Mouse (Mus musculus): Measurements from ENCODE around the gene Ss18l1. TPM values are rescaled to one million over a fixed set of nuclear protein-coding genes. Genes with fewer than 3 reads are reported as not detected.

The Ss18l1 gene
- total and polyA plus RNA-seq, 2 experiments, result 2.0 to 4.6 TPM

DNA sequence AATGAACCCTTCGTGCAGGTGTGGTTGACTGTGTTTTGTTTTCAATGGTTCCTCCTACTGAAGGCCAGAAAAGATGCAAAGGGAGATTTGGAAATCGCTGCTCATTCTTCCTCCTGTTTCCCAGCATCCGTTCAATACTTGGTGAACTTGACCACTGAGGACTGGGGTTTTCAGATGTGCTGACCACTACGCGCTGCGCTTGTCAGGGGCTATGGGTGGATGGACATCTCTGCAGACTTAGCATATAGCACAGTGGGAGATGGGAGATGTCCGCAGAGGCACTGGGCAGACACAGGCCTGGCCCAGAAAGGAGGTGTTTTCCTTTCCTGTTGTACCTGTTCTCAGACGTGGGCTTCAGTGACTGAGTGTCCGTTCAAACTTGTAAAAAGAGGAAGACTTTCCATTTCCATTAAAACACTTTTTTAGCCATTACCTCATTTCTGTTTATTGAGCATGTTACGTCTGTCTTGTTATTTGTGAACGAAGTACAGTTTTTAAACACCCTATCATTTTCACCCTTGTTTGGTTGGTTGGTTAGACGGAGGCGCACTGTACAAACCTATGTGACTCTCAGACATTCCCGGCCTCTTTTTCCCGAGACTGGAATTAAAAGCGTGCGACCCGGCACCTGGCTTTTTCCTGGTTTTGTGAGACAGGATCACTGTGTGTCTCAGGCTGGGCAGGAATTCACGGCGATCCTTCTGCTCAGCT, 27.6 kb downstream of the Ss18l1 start:
- H3K79me2 ChIP-seq (ENCODE audit: control insufficient read depth, insufficient read depth, low read length), result no peaks in the 10 kb centered on the region
- H3K27me3 ChIP-seq (ENCODE audit: control insufficient read depth, insufficient read depth, low read length), result no peaks in the 10 kb centered on the region
- peak overlapping the region; percentile 67 for H3K27ac ChIP-seq (replicated peaks; ENCODE audit: insufficient read depth, low read depth, low read length)
- peak overlapping the region; percentile 84 for H3K4me3 ChIP-seq (ENCODE audit: insufficient read depth, low read depth, low read length)
- no peak for DNase-seq (ENCODE audit: extremely low read depth, low read depth, low spot score)
- H3K4me1 ChIP-seq (ENCODE audit: control insufficient read depth, insufficient read depth, low read length), result peaks cover 5% of the 10 kb centered on the region
- WGBS, result 24% methylated on average over 20 of the region's 20 CpGs
- no peaks in the 10 kb centered on the region; the same call in 1 of the 2 replicates for H3K36me3 ChIP-seq (ENCODE audit: control insufficient read depth, insufficient read depth, low read length)
- H3K9ac ChIP-seq (ENCODE audit: low read depth, low read length), result peak overlapping the region; percentile 67
- TF ChIP-seq CTCF (IDR thresholded peaks at IDR 0.05; ENCODE audit: low read depth, low read length) (no peak), POLR2A (IDR thresholded peaks at IDR 0.05; ENCODE audit: extremely low read depth, insufficient read depth, low read length) (no peak)

DNA sequence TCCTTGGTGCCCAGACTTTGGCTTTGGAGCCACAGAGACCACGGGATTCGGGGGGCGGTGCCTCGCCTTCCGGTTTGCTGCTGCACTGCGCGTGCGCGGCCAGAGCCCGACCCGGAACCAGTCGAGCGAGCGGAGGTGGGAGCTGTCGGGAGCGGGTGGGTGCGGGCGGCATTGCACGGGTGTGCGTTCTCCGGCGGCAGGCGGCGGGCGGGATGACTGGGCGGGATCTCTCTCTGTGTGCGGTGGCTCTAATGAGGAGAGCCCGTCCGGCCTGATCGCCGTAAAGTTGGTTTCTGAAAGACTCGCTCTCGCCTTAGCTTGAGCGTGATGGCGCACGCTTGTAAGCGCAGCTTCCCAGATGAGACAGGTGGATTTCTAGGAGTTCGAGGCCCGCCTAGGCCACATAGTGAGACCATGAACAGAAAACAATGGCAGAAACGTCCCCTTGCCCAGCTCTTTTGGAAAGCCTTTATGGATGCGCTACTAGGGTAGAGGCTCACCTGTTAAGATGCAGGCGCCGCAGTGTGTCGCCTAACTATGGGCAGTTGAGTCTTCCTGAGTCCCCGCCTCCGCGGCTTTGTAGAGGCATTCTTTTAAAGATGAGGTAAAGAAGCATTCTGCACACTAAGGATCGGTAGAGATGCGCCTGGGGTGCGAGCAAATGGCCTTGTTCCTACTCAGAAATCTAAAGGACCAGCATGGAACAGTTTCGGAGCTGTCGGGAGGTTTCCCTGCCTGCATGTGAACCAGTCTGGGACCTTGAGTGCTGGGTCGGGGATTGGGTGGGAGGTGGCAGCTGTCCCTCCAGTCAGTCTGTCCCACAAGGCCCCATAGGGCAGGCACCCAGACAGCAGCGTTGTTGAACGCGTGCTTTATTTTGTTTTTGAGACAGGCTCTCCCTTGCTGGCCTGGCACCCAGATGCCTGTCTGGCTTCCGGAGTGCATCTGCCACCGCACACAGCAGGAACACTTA, 28.5 kb downstream of the Ss18l1 start, which contains the start of gene Mtg2:
TSS of gene Mtg2 (plus strand) at position 108 of the 973 bp plus-strand sequence.
- Histone ChIP-seq H3K4me1 (ENCODE audit: control insufficient read depth, insufficient read depth, low read length) (peaks cover 5% of the 10 kb centered on the region), H3K36me3 (ENCODE audit: control insufficient read depth, insufficient read depth, low read length) (no peaks in the 10 kb centered on the region; the same call in 1 of the 2 replicates), H3K27me3 (ENCODE audit: control insufficient read depth, insufficient read depth, low read length) (no peaks in the 10 kb centered on the region), H3K27ac (replicated peaks; ENCODE audit: insufficient read depth, low read depth, low read length) (peak within 1 kb of the TSS; percentile 67), H3K79me2 (ENCODE audit: control insufficient read depth, insufficient read depth, low read length) (no peaks in the 10 kb centered on the region), H3K9ac (ENCODE audit: low read depth, low read length) (peak within 1 kb of the TSS; percentile 79), H3K4me3 (ENCODE audit: insufficient read depth, low read depth, low read length) (peak within 1 kb of the TSS; percentile 84)
- 5% methylated on average over 58 of the region's 58 CpGs for WGBS
- peak; percentile 72 for DNase-seq (ENCODE audit: extremely low read depth, low read depth, low spot score)
- TF ChIP-seq POLR2A (IDR thresholded peaks at IDR 0.05; ENCODE audit: extremely low read depth, insufficient read depth, low read length), result peak; percentile 87; the same call in 1 of the 2 replicates
- TF ChIP-seq CTCF (IDR thresholded peaks at IDR 0.05; ENCODE audit: low read depth, low read length), result no peak

DNA sequence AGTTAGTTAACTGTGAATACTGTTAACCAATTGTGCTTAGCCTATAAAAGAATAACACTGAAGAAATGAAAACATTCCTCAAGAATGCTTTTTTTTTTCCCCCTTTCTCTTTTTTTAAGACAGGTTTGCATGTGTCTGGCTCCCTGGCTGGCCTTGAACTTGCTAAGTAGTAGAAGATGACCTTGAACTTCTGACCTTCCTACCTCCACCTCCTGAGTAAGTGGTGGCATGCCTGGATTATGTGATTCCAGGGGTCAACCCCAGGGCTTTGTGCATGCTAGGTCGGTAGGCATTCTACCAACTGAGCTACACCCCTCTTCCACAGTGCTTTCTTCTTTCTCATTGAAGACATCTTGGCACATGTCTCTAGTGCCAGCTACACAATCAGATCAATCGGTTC, 29.4 kb downstream of the Ss18l1 start:
- Histone ChIP-seq H3K9ac (ENCODE audit: low read depth, low read length) (no peak overlapping the region), H3K27ac (replicated peaks; ENCODE audit: insufficient read depth, low read depth, low read length) (no peak overlapping the region)

DNA sequence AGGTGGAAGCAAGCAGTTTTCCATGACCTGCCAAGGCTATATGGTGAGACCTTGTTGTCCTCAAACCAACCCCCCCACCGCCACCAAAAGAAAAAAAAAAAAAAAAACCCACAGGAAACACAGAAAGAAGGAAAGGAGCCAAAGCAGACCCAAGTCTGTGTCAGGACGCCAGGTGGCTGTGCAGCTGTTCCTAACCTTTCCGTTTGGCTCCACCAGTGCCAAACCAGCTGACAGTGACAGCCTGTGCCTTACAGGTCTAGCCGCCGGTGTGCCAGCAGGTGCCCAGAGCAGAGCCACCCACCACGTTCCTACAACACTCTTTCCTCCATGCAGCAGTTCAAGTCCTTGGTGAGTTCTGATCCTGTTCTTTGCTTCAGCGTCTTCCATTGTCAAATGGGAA, 30.6 kb downstream of the Ss18l1 start:
- no peak overlapping the region for H3K27ac ChIP-seq (replicated peaks; ENCODE audit: insufficient read depth, low read depth, low read length)
- H3K4me1 ChIP-seq (ENCODE audit: control insufficient read depth, insufficient read depth, low read length), result peaks cover 5% of the 10 kb centered on the region
- no peak overlapping the region for H3K9ac ChIP-seq (ENCODE audit: low read depth, low read length)
- no peaks in the 10 kb centered on the region for H3K27me3 ChIP-seq (ENCODE audit: control insufficient read depth, insufficient read depth, low read length)
- no peaks in the 10 kb centered on the region; the same call in 1 of the 2 replicates for H3K36me3 ChIP-seq (ENCODE audit: control insufficient read depth, insufficient read depth, low read length)
- DNase-seq (ENCODE audit: extremely low read depth, low read depth, low spot score), result no peak
- no peak overlapping the region for H3K4me3 ChIP-seq (ENCODE audit: insufficient read depth, low read depth, low read length)
- H3K79me2 ChIP-seq (ENCODE audit: control insufficient read depth, insufficient read depth, low read length), result no peaks in the 10 kb centered on the region
- TF ChIP-seq CTCF (IDR thresholded peaks at IDR 0.05; ENCODE audit: low read depth, low read length), result no peak
- WGBS, result 89% methylated on average over 7 of the region's 7 CpGs

More for the DNA sequence above, 29.4 kb downstream of the Ss18l1 start:
- no peaks in the 10 kb centered on the region for H3K27me3 ChIP-seq (ENCODE audit: control insufficient read depth, insufficient read depth, low read length)
- DNase-seq (ENCODE audit: extremely low read depth, low read depth, low spot score), result no peak
- no peaks in the 10 kb centered on the region; the same call in 1 of the 2 replicates for H3K36me3 ChIP-seq (ENCODE audit: control insufficient read depth, insufficient read depth, low read length)
- H3K4me3 ChIP-seq (ENCODE audit: insufficient read depth, low read depth, low read length), result no peak overlapping the region
- TF ChIP-seq POLR2A (IDR thresholded peaks at IDR 0.05; ENCODE audit: extremely low read depth, insufficient read depth, low read length) (no peak), CTCF (IDR thresholded peaks at IDR 0.05; ENCODE audit: low read depth, low read length) (no peak)
- WGBS, result 73% methylated on average over 2 of the region's 2 CpGs
- peaks cover 5% of the 10 kb centered on the region for H3K4me1 ChIP-seq (ENCODE audit: control insufficient read depth, insufficient read depth, low read length)
- no peaks in the 10 kb centered on the region for H3K79me2 ChIP-seq (ENCODE audit: control insufficient read depth, insufficient read depth, low read length)

DNA sequence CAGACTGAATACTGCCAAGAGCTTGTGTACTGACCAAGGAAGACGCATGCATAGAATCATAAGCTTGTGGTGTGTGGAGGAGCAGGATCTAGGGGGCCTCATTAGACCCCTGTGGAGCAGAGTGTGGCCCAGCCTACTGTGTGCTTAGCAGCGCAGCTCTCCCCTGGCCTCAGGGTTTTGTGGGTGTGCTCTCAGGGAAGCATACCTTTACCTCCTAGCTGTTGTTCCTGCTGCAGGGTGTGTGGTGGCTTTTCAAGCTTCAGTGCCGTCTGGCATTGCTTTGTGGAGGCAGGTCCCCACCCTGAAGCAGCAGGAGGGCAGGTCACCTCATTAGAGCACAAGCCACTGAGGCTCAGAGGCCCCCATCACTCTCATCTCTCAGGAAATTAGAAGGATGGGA, 35.3 kb downstream of the Ss18l1 start:
- Histone ChIP-seq H3K9ac (ENCODE audit: low read depth, low read length) (no peak overlapping the region), H3K79me2 (ENCODE audit: control insufficient read depth, insufficient read depth, low read length) (no peaks in the 10 kb centered on the region), H3K36me3 (ENCODE audit: control insufficient read depth, insufficient read depth, low read length) (peaks cover 11% of the 10 kb centered on the region; the same call in 1 of the 2 replicates), H3K4me1 (ENCODE audit: control insufficient read depth, insufficient read depth, low read length) (no peaks in the 10 kb centered on the region), H3K4me3 (ENCODE audit: insufficient read depth, low read depth, low read length) (no peak overlapping the region), H3K27me3 (ENCODE audit: control insufficient read depth, insufficient read depth, low read length) (no peaks in the 10 kb centered on the region), H3K27ac (replicated peaks; ENCODE audit: insufficient read depth, low read depth, low read length) (no peak overlapping the region)
- no peak for DNase-seq (ENCODE audit: extremely low read depth, low read depth, low spot score)
- WGBS, result 91% methylated on average over 3 of the region's 3 CpGs
- TF ChIP-seq CTCF (IDR thresholded peaks at IDR 0.05; ENCODE audit: low read depth, low read length) (no peak), POLR2A (IDR thresholded peaks at IDR 0.05; ENCODE audit: extremely low read depth, insufficient read depth, low read length) (no peak)

Data from liver, adult 2 months (tissue).